Mouse (Mus musculus) 3134 (cell line): Measurements from ENCODE around the gene Caskin2.

Experiments used
- DNase-seq: peaks from one replicate; pipeline ENCODE4 v3.0.0-alpha.2; 2011; ENCODE audit warnings: low spot score; ENCODE audit not compliant: insufficient read length; ENCODE audit errors: extremely low read depth

Gene Caskin2

GRCm38 (mm10) chr11:115807971-115808370, 5.5 kb downstream of the Caskin2 start:
- no peak for DNase-seq

GRCm38 (mm10) chr11:115807306-115807705, 6.1 kb downstream of the Caskin2 start:
- DNase-seq = no peak

- DNase-seq = no peak
These were observed 7.3 kb downstream of the Caskin2 start for GRCm38 (mm10) chr11:115806154-115806553.

GRCm38 (mm10) chr11:115805005-115805404, 8.4 kb downstream of the Caskin2 start:
- DNase-seq = no peak

- DNase-seq = no peak
These were observed 10.2 kb downstream of the Caskin2 start for GRCm38 (mm10) chr11:115803072-115803709.

DNA sequence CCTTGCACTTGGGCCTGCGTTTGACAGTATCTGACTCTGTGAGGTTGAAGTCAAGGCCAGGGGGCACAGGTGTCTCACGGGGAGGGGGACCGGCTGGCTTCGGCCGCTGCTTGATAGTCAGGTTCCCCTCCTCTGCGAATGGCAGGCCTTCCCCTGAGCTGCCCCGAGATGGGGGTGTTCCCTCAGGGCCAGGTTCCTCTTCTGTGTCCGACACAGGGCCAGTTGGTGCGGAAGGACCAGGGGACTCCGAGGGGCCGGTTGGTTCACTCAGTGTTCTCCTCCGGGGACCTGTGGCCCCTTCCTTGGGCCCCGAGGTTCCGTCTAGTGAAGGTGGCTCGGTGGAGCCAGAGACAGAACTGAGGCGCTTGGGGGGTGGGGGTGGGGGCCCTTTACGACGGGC, 12.5 kb downstream of the Caskin2 start:
- no peak for DNase-seq

DNA sequence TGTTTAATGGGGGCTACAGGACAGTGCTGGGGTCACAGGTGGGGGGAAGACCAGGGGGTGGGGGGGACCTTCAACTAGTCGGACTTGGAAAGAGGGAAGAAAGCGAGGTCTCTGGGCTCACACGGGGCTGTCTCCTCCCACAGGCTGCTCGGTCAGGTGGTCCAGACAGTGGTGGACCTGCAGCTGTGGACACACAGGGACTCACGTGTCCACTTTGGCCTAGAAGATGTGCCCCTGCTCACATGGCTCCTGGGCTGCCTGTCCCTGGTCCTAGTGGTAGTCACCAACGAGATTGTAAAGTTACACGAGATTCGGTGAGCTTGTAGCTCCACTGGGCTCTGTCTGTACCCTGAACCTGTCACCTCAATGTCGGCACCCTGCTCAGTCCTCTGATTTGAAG, 15.8 kb downstream of the Caskin2 start:
- DNase-seq = no peak

DNA sequence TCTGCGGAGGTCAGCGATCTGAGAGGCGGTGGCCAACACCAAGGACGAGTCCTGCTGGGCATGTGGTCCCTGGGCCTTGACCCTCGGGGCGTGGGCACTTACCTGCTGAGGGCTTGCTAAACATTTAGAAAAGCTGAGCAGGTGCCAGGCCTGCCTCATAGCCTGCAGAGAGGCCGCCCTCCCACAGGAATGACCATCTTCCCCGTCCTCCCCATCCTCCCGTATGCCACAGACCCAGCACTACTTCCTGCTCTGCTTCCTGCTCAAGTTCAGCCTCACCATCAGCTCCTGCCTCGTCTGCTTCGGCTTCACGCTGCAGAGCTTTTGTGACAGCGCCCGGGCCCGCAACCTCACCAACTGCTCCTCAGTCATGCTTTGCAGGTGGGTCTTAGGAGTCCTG, 16.5 kb downstream of the Caskin2 start:
- DNase-seq = no peak

DNA sequence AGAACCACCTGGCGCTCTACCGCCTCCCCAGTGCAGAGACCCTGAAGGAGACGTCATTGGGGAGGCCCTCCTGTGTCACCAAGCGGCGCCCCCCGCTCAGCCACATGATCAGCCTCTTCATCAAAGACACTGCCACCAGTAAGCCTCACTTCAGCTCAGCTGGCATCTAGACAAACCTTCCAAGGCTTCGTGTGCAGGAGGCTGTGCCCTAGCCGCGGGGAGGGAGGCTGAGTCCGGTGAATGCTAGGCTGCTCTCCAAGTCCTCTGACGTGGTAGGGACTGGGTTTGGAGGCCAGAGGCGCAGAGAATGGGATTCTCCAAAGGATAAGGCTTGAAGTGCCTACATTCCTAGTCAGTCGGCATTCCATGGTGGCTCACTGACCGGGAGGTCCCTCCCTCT, 21.1 kb downstream of the Caskin2 start:
- DNase-seq = no peak

GRCm38 (mm10) chr11:115791919-115792318, 21.5 kb downstream of the Caskin2 start:
- DNase-seq = no peak

DNA sequence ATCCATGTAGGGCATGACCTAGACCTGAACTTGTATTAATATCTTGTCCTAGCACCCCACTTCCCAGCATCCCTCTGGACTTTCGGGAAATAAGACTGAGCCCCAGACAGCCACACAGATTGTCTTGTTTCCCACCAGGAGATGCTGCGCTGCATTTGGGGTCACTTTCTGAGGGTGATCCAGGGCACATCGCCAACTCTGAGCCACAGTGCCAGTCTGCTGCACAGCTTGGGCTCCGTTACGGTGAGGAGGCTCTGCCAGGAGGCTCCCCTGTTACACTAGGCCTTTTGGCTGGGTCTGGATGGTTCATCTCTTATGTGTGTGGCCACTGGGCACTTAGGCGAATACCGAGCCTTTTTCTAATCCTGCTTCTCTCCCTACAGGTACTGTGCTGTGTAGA, 23.7 kb downstream of the Caskin2 start:
- DNase-seq = no peak

DNA sequence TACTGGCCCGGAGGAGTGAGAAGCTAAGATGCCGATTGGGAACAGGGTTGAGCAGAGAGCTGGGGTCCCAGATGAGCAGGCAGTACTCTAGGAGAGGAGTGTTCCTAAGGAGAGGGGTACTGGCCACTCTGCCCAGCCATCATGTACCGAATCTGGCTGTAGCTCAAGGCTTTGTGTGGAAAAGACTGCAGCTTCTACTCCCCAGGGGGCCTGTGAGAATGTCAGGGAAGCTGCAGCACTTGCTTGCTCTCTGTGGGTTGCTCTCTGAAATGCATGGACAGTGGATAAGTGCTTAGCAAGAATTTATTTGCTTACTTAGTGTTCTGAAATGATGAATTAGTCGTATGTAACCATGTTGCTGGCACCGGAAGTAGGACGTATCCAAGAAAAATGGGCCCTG, 27.0 kb downstream of the Caskin2 start:
- DNase-seq = no peak

DNA sequence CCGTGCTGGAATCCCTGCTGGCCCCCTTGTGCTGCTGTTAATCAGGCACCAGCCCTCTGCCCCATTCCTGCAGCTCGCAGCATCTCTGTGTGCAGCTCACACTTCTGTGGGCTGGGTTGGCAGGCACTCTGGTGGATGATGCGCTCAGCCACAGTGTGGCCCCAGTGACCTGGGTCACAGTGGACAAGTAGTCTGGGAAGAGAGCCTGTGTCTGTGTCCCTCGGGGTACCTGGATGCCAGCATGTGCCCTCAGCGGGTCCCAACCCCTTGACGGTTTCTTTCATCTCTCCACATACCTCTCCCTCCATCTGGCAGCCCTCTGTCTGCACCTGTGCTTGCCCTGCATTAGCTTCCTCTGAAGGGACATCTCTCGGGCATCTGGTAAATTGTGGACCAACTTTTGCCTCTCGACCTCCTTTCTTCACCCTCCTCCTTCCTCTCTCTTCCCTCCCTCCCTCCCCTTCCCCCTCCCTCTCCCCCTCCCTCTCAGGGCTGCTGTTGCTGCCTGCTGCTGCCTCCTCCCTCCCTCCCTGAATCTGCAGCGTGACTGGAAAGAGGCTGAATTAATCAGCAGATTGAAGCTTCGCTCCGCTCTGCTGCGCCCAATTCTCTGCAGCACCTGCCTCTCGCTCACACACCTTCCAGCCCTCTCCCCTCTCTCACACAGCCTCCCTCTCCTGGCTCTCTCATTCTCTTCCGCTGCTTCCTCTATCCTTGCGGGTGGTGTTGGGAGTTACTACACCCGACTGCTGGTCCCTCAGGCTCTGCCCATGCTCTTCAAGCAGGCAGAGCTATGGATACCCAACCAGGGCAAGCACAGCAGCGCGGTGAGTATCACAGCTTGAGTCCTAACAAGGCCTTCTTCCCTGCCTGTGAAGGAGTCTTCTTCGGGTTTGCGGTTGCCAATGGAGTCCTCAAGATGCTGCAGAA, 33.0 kb downstream of the Caskin2 start:
- DNase-seq = no peak

GRCm38 (mm10) chr11:115779038-115779571, 34.3 kb downstream of the Caskin2 start:
- DNase-seq = peak; percentile 75

- no peak for DNase-seq
These were observed 35.7 kb downstream of the Caskin2 start for GRCm38 (mm10) chr11:115777487-115778335.

GRCm38 (mm10) chr11:115776954-115777353, 36.5 kb downstream of the Caskin2 start:
- no peak for DNase-seq

DNA sequence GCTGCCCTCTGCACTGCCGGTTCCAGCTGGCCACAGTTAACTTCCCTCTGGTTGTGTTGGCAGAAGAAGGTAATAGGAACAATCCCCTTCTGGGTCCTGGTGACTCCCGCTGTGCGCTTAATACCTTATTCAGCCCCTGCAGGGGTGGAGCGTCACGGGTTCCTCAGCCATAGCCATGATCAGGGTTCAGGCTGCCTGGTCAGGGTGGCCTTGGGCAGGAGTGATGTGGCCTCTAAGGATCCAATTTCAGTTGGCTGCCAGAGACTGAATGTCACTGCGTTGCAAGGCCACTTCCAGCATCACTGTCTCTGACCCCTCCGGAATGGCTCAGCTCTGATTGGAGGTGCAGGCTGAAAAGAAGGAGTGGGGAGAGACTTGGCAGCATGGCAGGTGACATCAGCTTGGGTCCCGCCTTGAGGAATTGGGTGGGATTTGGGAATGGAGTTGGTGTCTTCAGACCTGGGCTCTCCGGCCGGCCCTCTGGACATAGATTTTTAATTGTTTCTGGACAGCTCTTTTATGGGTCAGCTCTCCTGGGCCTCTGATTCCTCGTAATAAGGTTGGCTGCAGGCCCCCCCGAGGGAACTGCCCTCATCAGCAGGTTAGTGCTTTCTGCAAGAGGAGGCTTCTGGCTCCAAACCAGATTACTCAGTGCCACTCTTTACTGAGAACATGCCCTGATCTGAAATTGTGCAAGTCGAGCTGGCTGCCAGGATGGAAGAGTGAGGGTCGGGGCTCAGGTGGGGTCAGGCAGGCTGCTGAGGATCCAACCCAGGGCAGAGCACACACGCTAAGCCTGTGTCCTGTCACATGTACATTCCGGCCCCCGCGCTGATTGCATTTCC, 37.4 kb downstream of the Caskin2 start:
- peak; percentile 69 for DNase-seq

DNA sequence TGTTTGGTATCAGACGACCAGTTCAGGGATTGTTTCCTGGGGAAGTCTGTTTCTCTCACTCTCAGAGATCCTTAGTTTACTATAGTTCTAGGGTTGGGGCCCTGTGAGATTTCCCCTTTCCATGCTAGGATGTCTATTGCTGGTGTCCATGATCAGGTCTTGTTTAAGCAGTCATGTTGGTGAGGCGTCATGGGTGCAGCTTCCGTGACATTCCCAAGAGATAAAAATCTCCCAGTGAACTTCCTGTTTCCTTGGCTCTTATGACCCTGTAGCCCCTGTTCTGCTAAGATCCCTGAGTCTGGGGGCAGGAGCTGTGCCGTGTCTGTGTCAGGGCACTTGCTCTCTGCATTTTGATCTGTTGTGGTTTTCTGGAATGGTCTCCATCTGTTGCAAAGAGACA, 38.8 kb downstream of the Caskin2 start:
- DNase-seq = no peak

GRCm38 (mm10) chr11:115768896-115769295, 44.5 kb downstream of the Caskin2 start:
- no peak for DNase-seq

GRCm38 (mm10) chr11:115766981-115767380, 46.5 kb downstream of the Caskin2 start:
- no peak for DNase-seq
